Mouse (Mus musculus) left cerebral cortex, postnatal 36 days (tissue): ENCODE measurements around the gene Clca1. TPM values are rescaled to one million over a fixed set of nuclear protein-coding genes. Genes with fewer than 3 reads are reported as not detected.

Experiments
- DNase-seq, 2 experiments: peaks; one replicate each; pipeline ENCODE4 v3.0.0; 2021 to 2022; ENCODE audit warnings: low spot score in 2 of 2, mixed read lengths in 1 of 2
- intact Hi-C: fragments of 180-260 bp; cut with DNase I; formaldehyde crosslinking; loops from one replicate; pipeline ENCODE4 v1.15.1; 2025
- total RNA-seq, 2 experiments: library from RNA; stranded (reverse); gene quantifications; 2 replicates each; pipeline ENCODE4 v1.2.3; 2021

Gene Clca1
- total RNA-seq, 2 experiments from 2014 or later, result not detected

- intact Hi-C loops, result no loop called here
- DNase-seq, result no peak
Observed at GRCm38 (mm10) chr3:144966074-144966473, 66.5 kb downstream of the Clca1 start.

Other genes starting within 250 kb of the Clca1 start
- gene Clca3a2, start 213.3 kb downstream of the Clca1 start, total RNA-seq, result under 1 TPM; 0.15 to 0.57 TPM
- not detected for gene Clca3b, start 183.4 kb downstream of the Clca1 start, total RNA-seq
- gene Clca4b, start 100.2 kb downstream of the Clca1 start, total RNA-seq, result not detected
- gene Clca4a, start 57.7 kb downstream of the Clca1 start, total RNA-seq, result not detected
- gene Clca2, start 66.7 kb upstream of the Clca1 start, total RNA-seq, result not detected
- gene Odf2l, start 85.8 kb upstream of the Clca1 start, total RNA-seq, result 10 to 100 TPM; 17.6 to 30.1 TPM